10 mouse cellular contexts compared by ENCODE assay signal in genomic region chr5:132201077-132201645, GRCm38 (mm10).
DNase-seq lines count a peak whose midpoint lies in the region; ATAC-seq lines count a peak whose summit lies in the region.
"Had no signal": no experiment of that assay in that cellular context is flagged by ENCODE, and none has a peak within 500 bp of the region (broad histone marks: within the 10 kb centered on the region; RNA-seq: fewer than 3 reads in every experiment).

No protein-coding gene starts in this region.

- intact Hi-C loops in heart, postnatal 14 days (cut with DNase I): no loop called here

- H3K4me2 ChIP-seq in midbrain, embryonic 13.5 days (replicated peaks): no peak overlapping the region

- no peaks in the 10 kb centered on the region for H3K36me3 ChIP-seq in midbrain, embryonic 13.5 days
- H3K36me3 ChIP-seq in midbrain, embryonic 10.5 days: no peaks in the 10 kb centered on the region

- H3K9ac ChIP-seq in midbrain, embryonic 13.5 days (replicated peaks): no peak overlapping the region

- no peak for DNase-seq in cerebellum, adult 8-10 months
- DNase-seq in midbrain, embryonic 10.5 days (ENCODE audit: low spot score): no peak
- DNase-seq in gastrocnemius, postnatal 25 days: peak; percentile 7
- DNase-seq in lung, postnatal 14 days: peak; percentile 39
- no peak for DNase-seq in heart, postnatal 14 days
- no peak for DNase-seq in T-cell, adult 2 months (ENCODE audit: low spot score)
- DNase-seq: B cell, adult 2 months had no signal

- H3K4me3 ChIP-seq in midbrain, embryonic 13.5 days (replicated peaks): no peak overlapping the region
- H3K4me3 ChIP-seq in midbrain, embryonic 10.5 days: no peak overlapping the region
- H3K4me3 ChIP-seq: megakaryocyte, embryonic 14.5 days had no signal

- H3K27ac ChIP-seq in midbrain, embryonic 13.5 days: peak overlapping the region; percentile 0; the same call in 1 of the 2 replicates
- H3K27ac ChIP-seq in midbrain, embryonic 10.5 days (replicated peaks): no peak overlapping the region

- ATAC-seq in cerebellum, adult (ENCODE audit: insufficient number of reproducible peaks, low FRiP score, low TSS enrichment): 0 out of 2 replicates have a peak, but pooled peaks have one; percentile 20
- no peak for ATAC-seq in midbrain, embryonic 13.5 days

- H3K27me3 ChIP-seq in midbrain, embryonic 13.5 days: no peaks in the 10 kb centered on the region
- H3K27me3 ChIP-seq in midbrain, embryonic 10.5 days (ENCODE audit: low read depth, poor library complexity, severe bottlenecking): no peaks in the 10 kb centered on the region

- 60% methylated on average over 4 of the region's 4 CpGs for WGBS in midbrain, embryonic 13.5 days
- 81% methylated on average over 4 of the region's 4 CpGs for WGBS in midbrain, embryonic 10.5 days

- peaks cover 44% of the 10 kb centered on the region for H3K4me1 ChIP-seq in midbrain, embryonic 13.5 days (replicated peaks)
- peaks cover 6% of the 10 kb centered on the region; the same call in 1 of the 2 replicates for H3K4me1 ChIP-seq in midbrain, embryonic 10.5 days

- no peaks in the 10 kb centered on the region for H3K9me3 ChIP-seq in midbrain, embryonic 13.5 days
- no peaks in the 10 kb centered on the region for H3K9me3 ChIP-seq in midbrain, embryonic 10.5 days (replicated peaks)
- H3K9me3 ChIP-seq: megakaryocyte, embryonic 14.5 days had no signal

Comparison
In these comparisons a context has a peak if more than half of its experiments do, and no peak if none do; other contexts are left out.
1. DNase-seq: peak in gastrocnemius, postnatal 25 days (single experiment) and lung, postnatal 14 days (single experiment); none in cerebellum, adult 8-10 months (single experiment), midbrain, embryonic 10.5 days (single experiment), heart, postnatal 14 days (0 of 2) and T-cell, adult 2 months (single experiment).